Mouse (Mus musculus) forebrain, embryonic 11.5 days (tissue): ENCODE measurements around the gene Uhmk1. TPM values are rescaled to one million over a fixed set of nuclear protein-coding genes. Genes with fewer than 3 reads are reported as not detected.

Source experiments
- ATAC-seq: fragments of 200-750 bp; cut with Nextera tagmentation; replicated peaks from 2 replicates; pipeline ENCODE4 v1.8.0; 2017; ENCODE audit warnings: moderate TSS enrichment; ENCODE audit not compliant: low FRiP score
- DNase-seq: peaks from one replicate; pipeline ENCODE4 v3.0.0-alpha.2; 2017; ENCODE audit warnings: low spot score
- H3K27ac ChIP-seq: fragments of 300-500 bp; sonication (generic); 2 replicates; pipeline ENCODE4 v1.5.1; 2014; ENCODE audit warnings: low read depth, low read length
- H3K27me3 ChIP-seq: fragments of 300-500 bp; sonication (generic); 2 replicates; pipeline ENCODE4 v1.6.1; 2014; ENCODE audit warnings: mild to moderate bottlenecking, low read length, mixed read lengths; ENCODE audit not compliant: control insufficient read depth, insufficient read depth
- H3K36me3 ChIP-seq: fragments of 300-500 bp; sonication (generic); 2 replicates; pipeline ENCODE4 v1.6.1; 2014; ENCODE audit warnings: mild to moderate bottlenecking, low read length, moderate library complexity, mixed read lengths; ENCODE audit not compliant: control insufficient read depth, insufficient read depth
- H3K4me1 ChIP-seq: fragments of 300-500 bp; sonication (generic); replicated peaks from 2 replicates; pipeline ENCODE4 v1.6.1; 2014; ENCODE audit warnings: low read length, mixed read lengths; ENCODE audit not compliant: control insufficient read depth, insufficient read depth
- H3K4me2 ChIP-seq: fragments of 300-500 bp; sonication (generic); 2 replicates; pipeline ENCODE4 v1.6.1; 2014; ENCODE audit warnings: low read depth, mild to moderate bottlenecking, low read length, moderate library complexity, mixed read lengths; ENCODE audit not compliant: severe bottlenecking
- H3K4me3 ChIP-seq: fragments of 300-500 bp; sonication (generic); 2 replicates; pipeline ENCODE4 v1.5.1; 2014; ENCODE audit warnings: low read depth, low read length
- H3K9ac ChIP-seq: fragments of 300-500 bp; sonication (generic); 2 replicates; pipeline ENCODE4 v1.6.1; 2014; ENCODE audit warnings: low read length
- H3K9me3 ChIP-seq: fragments of 300-500 bp; sonication (generic); 2 replicates; pipeline ENCODE4 v1.6.1; 2016; ENCODE audit warnings: low read length, mixed read lengths; ENCODE audit not compliant: control insufficient read depth
- WGBS: fragments of 180-500 bp; shearing (Covaris S2); extraction: QIAGEN DNeasy Blood & Tissue Kit; methylation state at CpG from one replicate; pipeline ENCODE4 v1.1.7; 2014; 5-methylcytosine and 5-hydroxymethylcytosine counted together
- polyA plus RNA-seq: library from polyadenylated mRNA; unstranded; fragments of >200 nt; fragmentation: Nextera tagmentation; extraction: Ambion mirVana; gene quantifications from 2 replicates; pipeline ENCODE4 v1.2.1, GENCODE M21; 2014

Uhmk1 gene
- polyA plus RNA-seq, 1 experiment from 2014 or later, result 16.7 TPM

DNA sequence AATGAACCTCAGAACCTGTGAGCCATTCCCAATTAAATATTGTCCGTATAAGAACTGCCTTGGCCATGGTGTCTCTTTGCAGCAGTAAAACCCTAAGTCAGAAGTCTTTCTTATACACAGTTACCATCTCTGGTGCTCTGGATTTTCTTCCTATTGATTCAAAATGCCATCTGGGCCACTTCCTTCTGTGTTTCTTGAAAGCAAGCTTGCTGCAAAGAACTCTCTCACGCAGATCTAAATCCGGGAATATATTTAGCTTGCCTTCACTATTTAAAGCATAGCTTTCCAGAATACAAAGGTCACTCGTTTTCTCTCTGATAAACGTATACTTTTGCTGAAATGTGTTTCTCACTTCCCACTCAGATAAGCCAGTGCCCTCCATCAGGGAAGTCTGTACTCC lies 28.7 kb downstream of the Uhmk1 start:
- Histone ChIP-seq H3K27ac (no peak overlapping the region), H3K4me3 (no peak overlapping the region), H3K27me3 (no peaks in the 10 kb centered on the region), H3K4me2 (no peak overlapping the region), H3K36me3 (no peaks in the 10 kb centered on the region), H3K4me1 (no peaks in the 10 kb centered on the region), H3K9me3 (no peaks in the 10 kb centered on the region), H3K9ac (no peak overlapping the region)
- ATAC-seq (no peak), DNase-seq (no peak)
- 89% methylated on average over 5 of the region's 5 CpGs for WGBS

DNA sequence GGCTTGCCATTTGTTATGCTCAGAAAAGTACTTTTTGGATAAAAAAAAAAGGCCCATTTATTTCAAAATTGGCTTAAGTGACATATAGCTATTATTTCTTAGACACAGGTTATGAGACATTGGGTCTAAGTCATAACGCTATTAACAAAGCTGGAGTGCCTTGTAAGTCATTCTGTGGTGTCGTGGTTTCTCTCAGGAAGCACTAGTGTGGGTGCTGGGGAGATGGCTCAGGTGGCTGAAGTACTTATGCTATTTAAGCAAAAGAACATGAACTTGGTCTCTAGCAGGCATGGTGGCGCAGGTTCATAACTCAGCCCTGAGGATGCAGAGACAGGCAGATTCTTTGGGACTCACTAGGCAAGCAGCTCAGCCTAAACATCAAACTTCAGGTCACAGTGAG lies 30.1 kb downstream of the Uhmk1 start:
- no peaks in the 10 kb centered on the region for H3K36me3 ChIP-seq
- WGBS, result 90% methylated on average over 3 of the region's 3 CpGs
- no peak overlapping the region for H3K9ac ChIP-seq
- H3K27ac ChIP-seq, result no peak overlapping the region
- no peak overlapping the region for H3K4me3 ChIP-seq
- ATAC-seq, result no peak
- DNase-seq, result no peak
- H3K4me1 ChIP-seq, result no peaks in the 10 kb centered on the region
- no peak overlapping the region for H3K4me2 ChIP-seq
- no peaks in the 10 kb centered on the region for H3K27me3 ChIP-seq
- H3K9me3 ChIP-seq, result no peaks in the 10 kb centered on the region

DNA sequence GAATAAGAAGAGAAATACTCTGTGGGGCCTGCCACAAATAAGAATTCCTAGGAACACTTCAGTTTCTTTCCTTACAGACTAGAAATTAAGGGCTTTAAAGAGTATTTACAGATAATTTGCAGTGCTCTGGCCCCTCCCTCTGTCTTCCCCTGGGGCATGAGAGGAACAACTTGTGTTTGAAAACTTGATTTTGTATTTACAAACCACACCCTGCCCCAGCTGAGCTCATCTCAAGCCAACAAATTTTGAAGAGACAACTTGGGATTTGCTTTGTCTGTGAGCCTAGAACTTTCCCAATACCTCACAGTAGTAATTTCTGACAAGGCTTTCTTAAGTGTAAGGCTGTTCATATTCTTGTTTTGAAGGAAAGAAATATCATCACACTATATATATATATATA lies 32.5 kb downstream of the Uhmk1 start:
- H3K27ac ChIP-seq, result no peak overlapping the region
- ATAC-seq (no peak), DNase-seq (no peak)
- H3K4me2 ChIP-seq, result no peak overlapping the region
- H3K36me3 ChIP-seq, result no peaks in the 10 kb centered on the region
- H3K4me3 ChIP-seq, result no peak overlapping the region
- no peaks in the 10 kb centered on the region for H3K9me3 ChIP-seq
- H3K4me1 ChIP-seq, result no peaks in the 10 kb centered on the region
- H3K9ac ChIP-seq, result no peak overlapping the region
- H3K27me3 ChIP-seq, result no peaks in the 10 kb centered on the region

DNA sequence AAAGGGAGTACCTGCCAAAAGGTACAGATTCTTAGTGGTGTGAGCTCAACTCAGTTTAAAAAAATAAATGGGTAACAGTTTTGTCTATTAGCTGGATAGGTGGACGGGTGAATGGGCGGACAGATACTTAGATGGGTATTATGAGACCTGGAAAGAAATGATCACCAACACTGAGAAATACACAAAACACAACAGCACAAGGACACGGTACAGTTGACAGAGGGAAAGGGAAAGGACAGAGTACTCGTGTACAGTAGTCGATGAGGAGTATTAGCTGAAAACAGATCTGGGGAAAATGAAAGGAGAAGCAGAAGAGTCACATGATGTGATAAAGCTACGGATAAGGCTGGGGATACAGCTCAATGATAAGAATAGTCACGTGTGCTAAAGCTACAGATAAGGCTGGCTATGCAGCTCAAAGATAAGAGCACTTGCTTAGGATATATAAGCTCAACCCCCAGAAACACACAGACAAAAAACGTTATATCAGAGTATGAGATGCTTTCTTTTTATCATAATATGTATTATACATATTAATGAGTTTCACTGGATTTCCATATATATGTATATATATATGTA lies 38.4 kb downstream of the Uhmk1 start:
- DNase-seq (no peak), ATAC-seq (no peak)
- WGBS, result 88% methylated on average over 8 of the region's 8 CpGs
- Histone ChIP-seq H3K9me3 (no peaks in the 10 kb centered on the region), H3K4me1 (no peaks in the 10 kb centered on the region; the same call in 1 of the 2 replicates), H3K4me2 (no peak overlapping the region), H3K27me3 (no peaks in the 10 kb centered on the region), H3K4me3 (no peak overlapping the region), H3K27ac (no peak overlapping the region), H3K36me3 (no peaks in the 10 kb centered on the region), H3K9ac (no peak overlapping the region)

GRCm38 (mm10) chr1:170175848-170176247 lies 39.3 kb downstream of the Uhmk1 start:
- H3K9me3 ChIP-seq, result no peaks in the 10 kb centered on the region
- no peak overlapping the region for H3K27ac ChIP-seq
- no peaks in the 10 kb centered on the region for H3K36me3 ChIP-seq
- no peak overlapping the region for H3K4me2 ChIP-seq
- 56% methylated on average over 6 of the region's 6 CpGs for WGBS
- DNase-seq, result no peak
- H3K4me3 ChIP-seq, result no peak overlapping the region
- H3K9ac ChIP-seq, result no peak overlapping the region
- no peaks in the 10 kb centered on the region for H3K27me3 ChIP-seq
- no peak for ATAC-seq
- no peaks in the 10 kb centered on the region; the same call in 1 of the 2 replicates for H3K4me1 ChIP-seq

GRCm38 (mm10) chr1:170174814-170175332 lies 40.3 kb downstream of the Uhmk1 start, which contains the start of gene Uap1:
Gene Uap1 (minus strand): TSS chr1:170174957.
- WGBS, result under 1% methylated on average over 41 of the region's 52 CpGs
- DNase-seq (peak; percentile 98), ATAC-seq (peak; percentile 99)
- Histone ChIP-seq H3K27ac (peak within 1 kb of the TSS; percentile 51), H3K36me3 (no peaks in the 10 kb centered on the region), H3K4me1 (no peaks in the 10 kb centered on the region; the same call in 1 of the 2 replicates), H3K9ac (peak within 1 kb of the TSS; percentile 77), H3K4me2 (peak within 1 kb of the TSS; percentile 82), H3K4me3 (peak within 1 kb of the TSS; percentile 83), H3K9me3 (no peaks in the 10 kb centered on the region), H3K27me3 (no peaks in the 10 kb centered on the region)

- ATAC-seq (peak; percentile 85), DNase-seq (no peak)
- WGBS, result 2% methylated on average over 50 of the region's 50 CpGs
- peak overlapping the region; percentile 77 for H3K9ac ChIP-seq
- H3K4me3 ChIP-seq, result peak overlapping the region; percentile 83
- peak overlapping the region; percentile 82 for H3K4me2 ChIP-seq
- H3K36me3 ChIP-seq, result no peaks in the 10 kb centered on the region
- H3K4me1 ChIP-seq, result no peaks in the 10 kb centered on the region; the same call in 1 of the 2 replicates
- no peaks in the 10 kb centered on the region for H3K9me3 ChIP-seq
- H3K27ac ChIP-seq, result peak overlapping the region; percentile 41; the same call in 1 of the 2 replicates
- H3K27me3 ChIP-seq, result no peaks in the 10 kb centered on the region
Observed at GRCm38 (mm10) chr1:170173991-170174813, 41.0 kb downstream of the Uhmk1 start.

DNA sequence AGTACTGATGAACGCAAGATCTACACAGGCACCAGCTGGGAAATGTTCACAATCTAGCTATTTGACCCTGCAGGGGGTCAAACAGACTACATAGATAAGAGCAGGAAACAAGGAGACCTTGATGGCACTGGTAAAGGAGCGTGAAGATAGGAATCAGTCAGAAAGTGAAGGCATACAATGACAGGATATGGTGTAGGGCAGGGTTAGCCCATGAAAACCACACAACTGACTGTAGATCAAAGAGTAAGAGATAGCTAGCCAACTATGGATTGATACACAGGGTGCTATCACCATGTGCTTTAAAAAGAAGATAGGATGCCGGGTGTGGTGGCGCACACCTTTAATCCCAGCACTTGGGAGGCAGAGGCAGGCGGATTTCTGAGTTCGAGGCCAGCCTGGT lies 47.4 kb downstream of the Uhmk1 start:
- DNase-seq (no peak), ATAC-seq (no peak)
- Histone ChIP-seq H3K9me3 (no peaks in the 10 kb centered on the region), H3K36me3 (no peaks in the 10 kb centered on the region), H3K27ac (no peak overlapping the region), H3K4me1 (no peaks in the 10 kb centered on the region), H3K4me3 (no peak overlapping the region), H3K4me2 (no peak overlapping the region), H3K27me3 (no peaks in the 10 kb centered on the region), H3K9ac (no peak overlapping the region)
- 92% methylated on average over 6 of the region's 6 CpGs for WGBS
